Mouse (Mus musculus) liver, postnatal 0 days (tissue): ENCODE data around the gene Eif5a2.

Experiments used
- CTCF ChIP-seq: sonication (generic); IDR thresholded peaks from 2 replicates; pipeline ENCODE4 v1.5.1; 2016; ENCODE audit warnings: antibody characterized with exemption, low read depth
- EP300 ChIP-seq: IDR thresholded peaks from 2 replicates; pipeline ENCODE4 v1.6.1; 2016; ENCODE audit warnings: antibody characterized with exemption, low read depth, mild to moderate bottlenecking

DNA sequence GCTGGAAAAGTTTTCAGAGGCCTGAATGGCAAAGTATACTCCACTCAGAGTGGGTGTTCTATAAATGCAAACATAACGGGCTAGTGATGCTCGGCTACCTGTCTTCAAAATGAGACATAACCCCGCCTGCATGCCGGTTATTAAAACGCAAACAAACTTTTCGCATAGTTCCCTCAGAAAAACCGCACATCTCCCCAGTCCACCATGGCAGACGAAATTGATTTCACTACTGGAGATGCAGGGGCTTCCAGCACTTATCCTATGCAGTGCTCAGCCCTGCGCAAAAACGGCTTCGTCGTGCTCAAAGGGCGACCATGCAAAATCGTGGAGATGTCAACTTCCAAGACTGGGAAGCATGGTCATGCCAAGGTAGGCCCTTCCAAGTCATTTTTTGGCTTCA lies 772 bp downstream of the Eif5a2 start:
- TF ChIP-seq CTCF (no peak), EP300 (no peak)
